Mouse (Mus musculus): ENCODE data around the gene Zfp931. TPM values are rescaled to one million over a fixed set of nuclear protein-coding genes. Genes with fewer than 3 reads are reported as not detected.
"Not testable (repeated sequence)": the region's sequence is repeated elsewhere in the genome, so short reads cannot be mapped to it uniquely, and the experiment has no call there.

Gene Zfp931
- polyA plus RNA-seq, 1 experiment from 2014 or later = 18.7 TPM

GRCm38 (mm10) chr2:178101957-178102356 is 23.7 kb upstream of the Zfp931 start:
- Histone ChIP-seq H3K4me3 (replicated peaks) (no peak overlapping the region), H3K9me3 (no peaks in the 10 kb centered on the region), H3K9ac (no peak overlapping the region), H3K36me3 (no peaks in the 10 kb centered on the region), H3K27ac (no peak overlapping the region), H3K27me3 (replicated peaks) (no peaks in the 10 kb centered on the region), H3K4me1 (replicated peaks) (no peaks in the 10 kb centered on the region), H3K4me2 (replicated peaks) (no peak overlapping the region)
- peak; percentile 68; the same call in 1 of the 2 replicates for ATAC-seq
- WGBS = 14% methylated on average over 7 of the region's 7 CpGs

GRCm38 (mm10) chr2:178098021-178098420 is 19.7 kb upstream of the Zfp931 start:
- H3K36me3 ChIP-seq = no peaks in the 10 kb centered on the region
- H3K4me3 ChIP-seq (replicated peaks) = no peak overlapping the region
- no peak overlapping the region for H3K4me2 ChIP-seq (replicated peaks)
- 4% methylated on average over 2 of the region's 2 CpGs for WGBS
- no peaks in the 10 kb centered on the region for H3K27me3 ChIP-seq (replicated peaks)
- no peak for ATAC-seq
- H3K9me3 ChIP-seq = no peaks in the 10 kb centered on the region
- H3K27ac ChIP-seq = no peak overlapping the region
- H3K9ac ChIP-seq = no peak overlapping the region
- no peaks in the 10 kb centered on the region for H3K4me1 ChIP-seq (replicated peaks)

GRCm38 (mm10) chr2:178089586-178089985 is 11.3 kb upstream of the Zfp931 start:
- H3K4me2 ChIP-seq (replicated peaks) = no peak overlapping the region
- H3K27me3 ChIP-seq (replicated peaks) = no peaks in the 10 kb centered on the region
- no peak overlapping the region for H3K4me3 ChIP-seq (replicated peaks)
- no peaks in the 10 kb centered on the region for H3K9me3 ChIP-seq
- H3K27ac ChIP-seq = no peak overlapping the region
- H3K36me3 ChIP-seq = no peaks in the 10 kb centered on the region
- H3K4me1 ChIP-seq (replicated peaks) = no peaks in the 10 kb centered on the region
- H3K9ac ChIP-seq = no peak overlapping the region
- ATAC-seq = no peak

GRCm38 (mm10) chr2:178058195-178058594 is 20.1 kb downstream of the Zfp931 start:
- Histone ChIP-seq H3K4me1 (replicated peaks) (no peaks in the 10 kb centered on the region), H3K4me2 (replicated peaks) (no peak overlapping the region), H3K36me3 (0 out of 2 replicates have a peak, but pooled peaks cover 2% of the 10 kb centered on the region), H3K27me3 (replicated peaks) (no peaks in the 10 kb centered on the region), H3K4me3 (replicated peaks) (no peak overlapping the region), H3K9me3 (no peaks in the 10 kb centered on the region), H3K27ac (no peak overlapping the region), H3K9ac (no peak overlapping the region)
- ATAC-seq = no peak
- WGBS = 5% methylated on average over 1 of the region's 1 CpGs

GRCm38 (mm10) chr2:178027601-178028000 is 50.7 kb downstream of the Zfp931 start:
- not testable (repeated sequence) for H3K4me1 ChIP-seq (replicated peaks); H3K36me3 ChIP-seq; H3K27me3 ChIP-seq (replicated peaks); H3K9ac ChIP-seq; H3K9me3 ChIP-seq; ATAC-seq; H3K27ac ChIP-seq; H3K4me2 ChIP-seq (replicated peaks); H3K4me3 ChIP-seq (replicated peaks)
- WGBS = 87% methylated on average over 3 of the region's 3 CpGs

- WGBS = 7% methylated on average over 2 of the region's 2 CpGs
- not testable (repeated sequence) for H3K27me3 ChIP-seq (replicated peaks); H3K4me1 ChIP-seq (replicated peaks); ATAC-seq; H3K36me3 ChIP-seq; H3K9me3 ChIP-seq; H3K27ac ChIP-seq
- H3K4me3 ChIP-seq (replicated peaks) = peak overlapping the region; percentile 59
- peak overlapping the region; percentile 55; the same call in 1 of the 2 replicates for H3K9ac ChIP-seq
- peak overlapping the region; percentile 56 for H3K4me2 ChIP-seq (replicated peaks)
Observed at GRCm38 (mm10) chr2:178023861-178024260, 54.4 kb downstream of the Zfp931 start.

- H3K9me3 ChIP-seq = not testable (repeated sequence)
- H3K27ac ChIP-seq = peak within 1 kb of the TSS; percentile 66
Observed at GRCm38 (mm10) chr2:178023011-178023611, 55.2 kb downstream of the Zfp931 start, which contains the start of gene Zfp971. Gene Zfp971, plus strand, starts transcription at chr2:178023284.

GRCm38 (mm10) chr2:178020773-178021172 is 57.5 kb downstream of the Zfp931 start:
- H3K4me1 ChIP-seq (replicated peaks); H3K4me3 ChIP-seq (replicated peaks); H3K9ac ChIP-seq; H3K4me2 ChIP-seq (replicated peaks); H3K36me3 ChIP-seq; H3K27me3 ChIP-seq (replicated peaks); H3K9me3 ChIP-seq; H3K27ac ChIP-seq; ATAC-seq: not testable (repeated sequence)
- WGBS = 68% methylated on average over 8 of the region's 8 CpGs

More at GRCm38 (mm10) chr2:178023011-178023611, 55.2 kb downstream of the Zfp931 start, which contains the start of gene Zfp971:
- Histone ChIP-seq H3K9ac (peak within 1 kb of the TSS; percentile 55), H3K4me2 (replicated peaks) (peak within 1 kb of the TSS; percentile 56), H3K4me3 (replicated peaks) (peak within 1 kb of the TSS; percentile 59)
- not testable (repeated sequence) for H3K36me3 ChIP-seq; ATAC-seq; H3K27me3 ChIP-seq (replicated peaks); H3K4me1 ChIP-seq (replicated peaks)
- WGBS = 0% methylated on average over 13 of the region's 15 CpGs

GRCm38 (mm10) chr2:178019486-178019885 is 58.8 kb downstream of the Zfp931 start:
- not testable (repeated sequence) for H3K27ac ChIP-seq; H3K4me1 ChIP-seq (replicated peaks); H3K4me3 ChIP-seq (replicated peaks); H3K4me2 ChIP-seq (replicated peaks); H3K9ac ChIP-seq; ATAC-seq; H3K9me3 ChIP-seq; H3K27me3 ChIP-seq (replicated peaks); H3K36me3 ChIP-seq
- WGBS = 72% methylated on average over 3 of the region's 3 CpGs

Other genes starting within 250 kb of the Zfp931 start
- 29.0 and 29.6 TPM in 2 replicates for gene Gm14325, start 238.1 kb downstream of the Zfp931 start, polyA plus RNA-seq (2015; fragmentation: Nextera tagmentation; extraction: Ambion mirVana)
- 3.3 and 4.1 TPM in 2 replicates for gene Gm14327, start 181.4 kb downstream of the Zfp931 start, polyA plus RNA-seq (2015; fragmentation: Nextera tagmentation; extraction: Ambion mirVana)
- gene Zfp972, start 152.9 kb downstream of the Zfp931 start, polyA plus RNA-seq (2015; fragmentation: Nextera tagmentation; extraction: Ambion mirVana) = 1.4 and 1.5 TPM in 2 replicates
- 15.2 TPM in 2 replicates for gene Gm14326, start 121.2 kb downstream of the Zfp931 start, polyA plus RNA-seq (2015; fragmentation: Nextera tagmentation; extraction: Ambion mirVana)
- 12.2 and 12.8 TPM in 2 replicates for gene Zfp971, start 55.2 kb downstream of the Zfp931 start, polyA plus RNA-seq (2015; fragmentation: Nextera tagmentation; extraction: Ambion mirVana)
- 2.0 and 3.4 TPM in 2 replicates for gene Phactr3, start 40.5 kb upstream of the Zfp931 start, polyA plus RNA-seq (2015; fragmentation: Nextera tagmentation; extraction: Ambion mirVana)

Data from intestine, embryonic 15.5 days (tissue).